Mouse (Mus musculus): ENCODE data around the gene 4933427D14Rik. TPM values are rescaled to one million over a fixed set of nuclear protein-coding genes. Genes with fewer than 3 reads are reported as not detected.

The 4933427D14Rik gene
- total RNA-seq, 4 experiments from 2014 or later: 24.7 to 35.6 (median 30.4) TPM

DNA sequence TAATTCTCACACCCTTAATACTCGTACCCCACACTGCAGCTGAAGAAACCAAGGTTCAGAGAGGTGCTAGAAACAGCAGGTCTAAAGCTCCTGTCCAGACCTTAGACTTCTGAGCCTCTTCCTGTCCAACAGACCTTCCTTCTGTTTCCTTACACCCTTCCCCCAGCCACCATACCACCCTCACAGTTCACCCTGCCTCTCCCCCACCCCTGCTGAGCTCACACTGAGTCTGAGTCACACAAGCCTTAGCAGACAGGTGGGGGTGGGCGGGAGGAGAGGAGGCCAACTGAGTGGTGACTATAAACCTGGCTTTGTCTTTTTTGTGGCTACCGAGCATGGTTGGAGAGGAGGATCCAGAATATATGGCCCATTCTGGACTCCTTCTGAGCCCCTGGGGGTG, 96.5 kb downstream of the 4933427D14Rik start:
- DNase-seq (ENCODE audit: low spot score in 2 of 2): no peak

DNA sequence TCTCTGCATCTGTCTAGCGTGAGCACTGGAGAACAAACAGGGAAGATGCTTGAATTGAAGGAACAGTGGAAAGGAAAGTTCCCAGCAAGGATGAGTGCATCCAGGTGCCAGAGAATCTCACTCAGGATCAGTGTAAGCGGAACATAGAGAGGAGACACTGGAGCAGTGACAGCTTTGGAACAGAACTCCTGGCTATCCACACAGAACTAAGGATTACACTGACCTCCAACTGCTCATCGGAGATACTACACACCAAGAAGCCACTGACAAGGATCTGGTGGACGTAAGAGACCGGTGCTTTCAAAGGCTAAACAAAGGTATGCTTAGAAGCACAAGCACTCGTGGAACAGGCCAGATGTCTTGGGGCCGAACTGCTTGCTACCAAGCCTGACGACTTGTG, 103.0 kb downstream of the 4933427D14Rik start:
- DNase-seq (ENCODE audit: low spot score in 2 of 2): no peak

Other genes with a start within 250 kb of the 4933427D14Rik start
- gene Aipl1, start 169.9 kb downstream of the 4933427D14Rik start, total RNA-seq (2022): not detected
- gene Pimreg, start 165.4 kb downstream of the 4933427D14Rik start, total RNA-seq (2022): under 1 TPM in 2 of 4 experiments, not detected in 2; 0.58 to 0.77 TPM
- 10 to 100 TPM; 30.5 to 46.8 (median 35.3) TPM for gene Pitpnm3, start 71.7 kb downstream of the 4933427D14Rik start, total RNA-seq (2022)
- gene Gm43951, start 619 bp downstream of the 4933427D14Rik start, total RNA-seq (2022): 10 to 100 TPM; 11.2 to 13.3 (median 12.2) TPM
- gene Txndc17, start 88 bp upstream of the 4933427D14Rik start, total RNA-seq (2022): 10 to 100 TPM; 26.9 to 33.8 (median 29.7) TPM
- gene Med31, start 8.1 kb upstream of the 4933427D14Rik start, total RNA-seq (2022): 10 to 100 TPM; 13.1 to 16.1 (median 13.7) TPM
- 1 to 10 TPM; 6.2 to 9.8 (median 7.9) TPM for gene Slc13a5, start 59.8 kb upstream of the 4933427D14Rik start, total RNA-seq (2022)
- 10 to 100 TPM in 2 of 4 experiments, 1 to 10 TPM in 2; 7.5 to 16.5 (median 10.7) TPM for gene Xaf1, start 94.2 kb upstream of the 4933427D14Rik start, total RNA-seq (2022)
- gene Fbxo39, start 107.0 kb upstream of the 4933427D14Rik start, total RNA-seq (2022): not detected
- 1 to 10 TPM; 1.7 to 3.8 (median 3.3) TPM for gene Tekt1, start 155.0 kb upstream of the 4933427D14Rik start, total RNA-seq (2022)
- 1 to 10 TPM; 1.3 to 3.9 (median 2.0) TPM for gene Smtnl2, start 204.3 kb upstream of the 4933427D14Rik start, total RNA-seq (2022)
- under 1 TPM in 1 of 4 experiments, not detected in 3; 0.23 TPM for gene Ggt6, start 228.1 kb upstream of the 4933427D14Rik start, total RNA-seq (2022)
- gene Mybbp1a, start 233.9 kb upstream of the 4933427D14Rik start, total RNA-seq (2022): 10 to 100 TPM; 55.2 to 64.5 (median 57.8) TPM

All from layer of hippocampus, adult 8-10 months (tissue).